Mouse (Mus musculus): ENCODE measurements around the gene Mrpl14. TPM values are rescaled to one million over a fixed set of nuclear protein-coding genes. Genes with fewer than 3 reads are reported as not detected.

The Mrpl14 gene
- polyA plus RNA-seq, 1 experiment, result 52.8 TPM

- DNase-seq (ENCODE audit: extremely low spot score in 1 of 2, low spot score in 1 of 2), result no peak
Observed at GRCm38 (mm10) chr17:45742371-45743147, 56.4 kb downstream of the Mrpl14 start.

GRCm38 (mm10) chr17:45745629-45746028, 59.5 kb downstream of the Mrpl14 start:
- DNase-seq (ENCODE audit: extremely low spot score in 1 of 2, low spot score in 1 of 2), result no peak

- no peak for DNase-seq (ENCODE audit: extremely low spot score in 1 of 2, low spot score in 1 of 2)
Observed at GRCm38 (mm10) chr17:45746755-45747154, 60.6 kb downstream of the Mrpl14 start.

GRCm38 (mm10) chr17:45747293-45747692, 61.2 kb downstream of the Mrpl14 start:
- DNase-seq (ENCODE audit: extremely low spot score in 1 of 2, low spot score in 1 of 2), result no peak

Other genes with a start within 250 kb of the Mrpl14 start
- 4.4 and 4.9 TPM in 2 replicates for gene Spats1, start 210.9 kb upstream of the Mrpl14 start, polyA plus RNA-seq (2012; rRNA removed)
- 27.6 and 29.9 TPM in 2 replicates for gene Aars2, start 179.5 kb upstream of the Mrpl14 start, polyA plus RNA-seq (2012; rRNA removed)
- gene Tcte1, start 162.9 kb upstream of the Mrpl14 start, polyA plus RNA-seq (2012; rRNA removed), result 2.0 and 2.1 TPM in 2 replicates
- gene Tmem151b, start 136.6 kb upstream of the Mrpl14 start, polyA plus RNA-seq (2012; rRNA removed), result 68.7 and 72.1 TPM in 2 replicates
- 1.8 and 2.0 TPM in 2 replicates for gene Nfkbie, start 130.6 kb upstream of the Mrpl14 start, polyA plus RNA-seq (2012; rRNA removed)
- 57.3 and 59.5 TPM in 2 replicates for gene Slc35b2, start 122.4 kb upstream of the Mrpl14 start, polyA plus RNA-seq (2012; rRNA removed)
- 952 and 985 TPM in 2 replicates for gene Hsp90ab1, start 113.1 kb upstream of the Mrpl14 start, polyA plus RNA-seq (2012; rRNA removed)
- gene Slc29a1, start 86.7 kb upstream of the Mrpl14 start, polyA plus RNA-seq (2012; rRNA removed), result 35.4 and 38.9 TPM in 2 replicates
- not detected in 2 replicates for gene Mymx, start 84.2 kb upstream of the Mrpl14 start, polyA plus RNA-seq (2012; rRNA removed)
- gene Capn11, start 27.0 kb upstream of the Mrpl14 start, polyA plus RNA-seq (2012; rRNA removed), result 0.23 and 0.34 TPM in 2 replicates
- 176 and 198 TPM in 2 replicates for gene Tmem63b, start 583 bp downstream of the Mrpl14 start, polyA plus RNA-seq (2012; rRNA removed)
- 0.22 and 0.27 TPM in 2 replicates for gene 1600014C23Rik, start 47.5 kb downstream of the Mrpl14 start, polyA plus RNA-seq (2012; rRNA removed)